Mouse (Mus musculus): ENCODE results near the gene Perp.

- no peak for TF ChIP-seq CTCF (IDR thresholded peaks at IDR 0.05; ENCODE audit: extremely low read depth, insufficient read length, insufficient replicate concordance, low read depth, low read length)
- TF ChIP-seq POLR2A (IDR thresholded peaks at IDR 0.05; ENCODE audit: low read depth, low read length) = no peak
Observed at GRCm38 (mm10) chr10:18816560-18816959, 28.3 kb upstream of the Perp start.
